Mouse (Mus musculus) ovary, postnatal 10 days (tissue): ENCODE measurements around the gene Dph7.
"Not testable (repeated sequence)": the region's sequence is repeated elsewhere in the genome, so short reads cannot be mapped to it uniquely, and the experiment has no call there.

Experiments
- DNase-seq: peaks from one replicate; pipeline ENCODE4 v3.0.0; 2022; ENCODE audit warnings: low spot score

The Dph7 gene

GRCm38 (mm10) chr2:24962304-24963000 lies at the start of gene Dph7:
TSS of gene Dph7 (plus strand) at chr2:24962400.
- peak; percentile 65 for DNase-seq

- DNase-seq: no peak
Measured at GRCm38 (mm10) chr2:24912589-24912988, 49.6 kb upstream of the Dph7 start.

- no peak for DNase-seq
Measured at GRCm38 (mm10) chr2:24914762-24915161, 47.4 kb upstream of the Dph7 start.

- DNase-seq: peak; percentile 85
Measured at GRCm38 (mm10) chr2:24918930-24919838, 43.0 kb upstream of the Dph7 start, which contains the start of gene Ehmt1. TSS of gene Ehmt1 (minus strand) at chr2:24919614.

- no peak for DNase-seq
Measured at GRCm38 (mm10) chr2:24919839-24920175, 42.4 kb upstream of the Dph7 start.

- DNase-seq: no peak
Measured at GRCm38 (mm10) chr2:24923561-24923960, 38.6 kb upstream of the Dph7 start.

GRCm38 (mm10) chr2:24925284-24925683 lies 36.9 kb upstream of the Dph7 start:
- no peak for DNase-seq

- DNase-seq: no peak
Measured at GRCm38 (mm10) chr2:24926345-24926964, 35.7 kb upstream of the Dph7 start.

GRCm38 (mm10) chr2:24926965-24927358 lies 35.2 kb upstream of the Dph7 start:
- DNase-seq: no peak

- no peak for DNase-seq
Measured at GRCm38 (mm10) chr2:24927810-24928479, 34.3 kb upstream of the Dph7 start.

- DNase-seq: no peak
Measured at GRCm38 (mm10) chr2:24929119-24929518, 33.1 kb upstream of the Dph7 start.

- DNase-seq: no peak
Measured at GRCm38 (mm10) chr2:24929593-24929992, 32.6 kb upstream of the Dph7 start.

GRCm38 (mm10) chr2:24934441-24934963 lies 27.7 kb upstream of the Dph7 start:
- no peak for DNase-seq

GRCm38 (mm10) chr2:24935057-24935796 lies 27.0 kb upstream of the Dph7 start, which contains the start of gene Arrdc1:
TSS of gene Arrdc1 (minus strand) at chr2:24935252.
- peak; percentile 66 for DNase-seq

GRCm38 (mm10) chr2:24942092-24942491 lies 20.1 kb upstream of the Dph7 start:
- DNase-seq: no peak

GRCm38 (mm10) chr2:24944304-24944703 lies 17.9 kb upstream of the Dph7 start:
- not testable (repeated sequence) for DNase-seq

- DNase-seq: peak; percentile 96
Measured at GRCm38 (mm10) chr2:24949421-24950188, 12.6 kb upstream of the Dph7 start, which contains the start of gene Zmynd19. TSS of gene Zmynd19 (plus strand) at chr2:24949792.

GRCm38 (mm10) chr2:24950189-24950535 lies 12.0 kb upstream of the Dph7 start:
- no peak for DNase-seq

- no peak for DNase-seq
Measured at GRCm38 (mm10) chr2:24952537-24953055, 9.6 kb upstream of the Dph7 start.

GRCm38 (mm10) chr2:24960910-24961309 lies 1.3 kb upstream of the Dph7 start:
- DNase-seq: no peak
